Mouse (Mus musculus): ENCODE data around the gene Cdyl. TPM values are rescaled to one million over a fixed set of nuclear protein-coding genes. Genes with fewer than 3 reads are reported as not detected.

Cdyl gene
- polyA plus RNA-seq, 2 experiments, result 7.9 to 10.4 TPM

- no peak overlapping the region for H3K9ac ChIP-seq (replicated peaks)
Observed at GRCm38 (mm10) chr13:35738210-35738609, 78.6 kb downstream of the Cdyl start.

GRCm38 (mm10) chr13:35739473-35739872 lies 79.8 kb downstream of the Cdyl start:
- DNase-seq (ENCODE audit: low read depth in 3 of 3, low spot score in 3 of 3) (no peak), ATAC-seq (ENCODE audit: insufficient read depth) (no peak)
- H3K9me3 ChIP-seq (ENCODE audit: control insufficient read depth, low read length), result no peaks in the 10 kb centered on the region
- no peak overlapping the region for H3K4me3 ChIP-seq (ENCODE audit: insufficient read depth in 1 of 2, low read depth in 2 of 2, low read length in 2 of 2)
- no peaks in the 10 kb centered on the region for H3K36me3 ChIP-seq (replicated peaks; ENCODE audit: control insufficient read depth, insufficient read depth, low read depth)
- no peak overlapping the region for H3K4me2 ChIP-seq (ENCODE audit: low read depth)
- peaks cover 15 to 25% of the 10 kb centered on the region in 2 experiments for H3K4me1 ChIP-seq (replicated peaks; ENCODE audit: control insufficient read depth in 2 of 2, insufficient read depth in 2 of 2, low read length in 1 of 2)
- H3K27me3 ChIP-seq (ENCODE audit: control insufficient read depth, insufficient read depth, low read length), result no peaks in the 10 kb centered on the region
- WGBS (ENCODE audit: insufficient replicate concordance), result 56% methylated on average over 10 of the region's 10 CpGs
- TF ChIP-seq EP300 (IDR thresholded peaks at IDR 0.05; ENCODE audit: low read depth) (no peak), CTCF (IDR thresholded peaks at IDR 0.05; ENCODE audit: low read depth) (no peak)
- H3K27ac ChIP-seq, result no peak overlapping the region
- H3K9ac ChIP-seq (replicated peaks), result no peak overlapping the region

More at GRCm38 (mm10) chr13:35738210-35738609, 78.6 kb downstream of the Cdyl start:
- WGBS (ENCODE audit: insufficient replicate concordance), result 52% methylated on average over 2 of the region's 2 CpGs
- ATAC-seq (ENCODE audit: insufficient read depth) (no peak), DNase-seq (ENCODE audit: low read depth in 3 of 3, low spot score in 3 of 3) (no peak)
- H3K4me3 ChIP-seq (ENCODE audit: insufficient read depth in 1 of 2, low read depth in 2 of 2, low read length in 2 of 2), result no peak overlapping the region
- no peak overlapping the region for H3K4me2 ChIP-seq (ENCODE audit: low read depth)
- no peak overlapping the region for H3K27ac ChIP-seq
- H3K4me1 ChIP-seq (replicated peaks; ENCODE audit: control insufficient read depth in 2 of 2, insufficient read depth in 2 of 2, low read length in 1 of 2), result peaks cover 12 to 21% of the 10 kb centered on the region in 2 experiments
- H3K36me3 ChIP-seq (replicated peaks; ENCODE audit: control insufficient read depth, insufficient read depth, low read depth), result no peaks in the 10 kb centered on the region
- H3K27me3 ChIP-seq (ENCODE audit: control insufficient read depth, insufficient read depth, low read length), result no peaks in the 10 kb centered on the region
- no peaks in the 10 kb centered on the region for H3K9me3 ChIP-seq (ENCODE audit: control insufficient read depth, low read length)
- no peak for TF ChIP-seq EP300 (IDR thresholded peaks at IDR 0.05; ENCODE audit: low read depth)
- TF ChIP-seq CTCF (IDR thresholded peaks at IDR 0.05; ENCODE audit: low read depth), result no peak

- H3K36me3 ChIP-seq (replicated peaks; ENCODE audit: control insufficient read depth, insufficient read depth, low read depth), result no peaks in the 10 kb centered on the region
- peak overlapping the region; percentile 67 for H3K27ac ChIP-seq
- TF ChIP-seq EP300 (IDR thresholded peaks at IDR 0.05; ENCODE audit: low read depth) (no peak), CTCF (IDR thresholded peaks at IDR 0.05; ENCODE audit: low read depth) (no peak)
- peak overlapping the region; percentile 80 for H3K4me2 ChIP-seq (ENCODE audit: low read depth)
- 3% methylated on average over 40 of the region's 61 CpGs for WGBS (ENCODE audit: insufficient replicate concordance)
- peak overlapping the region; percentile 60 to 93 for H3K4me3 ChIP-seq (ENCODE audit: insufficient read depth in 1 of 2, low read depth in 2 of 2, low read length in 2 of 2)
- peaks cover 15 to 28% of the 10 kb centered on the region in 2 experiments for H3K4me1 ChIP-seq (replicated peaks; ENCODE audit: control insufficient read depth in 2 of 2, insufficient read depth in 2 of 2, low read length in 1 of 2)
- no peaks in the 10 kb centered on the region for H3K9me3 ChIP-seq (ENCODE audit: control insufficient read depth, low read length)
- no peaks in the 10 kb centered on the region for H3K27me3 ChIP-seq (ENCODE audit: control insufficient read depth, insufficient read depth, low read length)
- peak; percentile 59 to 69 (median 63) for DNase-seq (ENCODE audit: low read depth in 3 of 3, low spot score in 3 of 3)
- H3K9ac ChIP-seq (replicated peaks), result peak overlapping the region; percentile 77
- ATAC-seq (ENCODE audit: insufficient read depth), result peak; percentile 76
Observed at GRCm38 (mm10) chr13:35740301-35741039, 80.8 kb downstream of the Cdyl start.

- Histone ChIP-seq H3K4me1 (replicated peaks; ENCODE audit: control insufficient read depth in 2 of 2, insufficient read depth in 2 of 2, low read length in 1 of 2) (peaks cover 15 to 30% of the 10 kb centered on the region in 2 experiments), H3K27ac (peak overlapping the region; percentile 81), H3K9ac (replicated peaks) (peak overlapping the region; percentile 98), H3K36me3 (replicated peaks; ENCODE audit: control insufficient read depth, insufficient read depth, low read depth) (no peaks in the 10 kb centered on the region), H3K9me3 (ENCODE audit: control insufficient read depth, low read length) (no peaks in the 10 kb centered on the region), H3K4me2 (ENCODE audit: low read depth) (peak overlapping the region; percentile 80), H3K4me3 (ENCODE audit: insufficient read depth in 1 of 2, low read depth in 2 of 2, low read length in 2 of 2) (peak overlapping the region; percentile 93 to 99), H3K27me3 (ENCODE audit: control insufficient read depth, insufficient read depth, low read length) (no peaks in the 10 kb centered on the region)
- TF ChIP-seq EP300 (IDR thresholded peaks at IDR 0.05; ENCODE audit: low read depth) (no peak), CTCF (IDR thresholded peaks at IDR 0.05; ENCODE audit: low read depth) (peak; percentile 76)
- DNase-seq (ENCODE audit: low read depth in 3 of 3, low spot score in 3 of 3) (peak; percentile 86 to 88 (median 86)), ATAC-seq (ENCODE audit: insufficient read depth) (peak; percentile 92)
- WGBS (ENCODE audit: insufficient replicate concordance), result 1% methylated on average over 52 of the region's 68 CpGs
Observed at GRCm38 (mm10) chr13:35741040-35741619, 81.5 kb downstream of the Cdyl start.
